Mouse (Mus musculus) pancreas, adult 10 weeks (tissue): ENCODE results near the gene Slc44a5. TPM values are rescaled to one million over a fixed set of nuclear protein-coding genes. Genes with fewer than 3 reads are reported as not detected.

Experiments
- polyA plus RNA-seq: library from polyadenylated mRNA; stranded (reverse); fragments of 350-450 nt; fragmentation: Illumina TruSeq; extraction: RNeasy Lipid Tissue Mini Kit (QIAGEN cat#74804); gene quantifications from one replicate; pipeline ENCODE4 v1.2.3, GENCODE M21; 2015; ENCODE audit warnings: low read depth, low replicate concordance; ENCODE audit not compliant: insufficient read depth

The Slc44a5 gene
- not detected for polyA plus RNA-seq

GRCm38 (mm10) chr3:153973171-153973948, at the start of gene Slc44a5:
Gene Slc44a5, plus strand, starts transcription at chr3:153973436.

GRCm38 (mm10) chr3:153944335-153944990, 28.8 kb upstream of the Slc44a5 start, which contains the start of gene Acadm:
Gene Acadm, minus strand, starts transcription at chr3:153944632.

Other genes starting within 250 kb of the Slc44a5 start
- 1.3 TPM for gene St6galnac3, start 248.3 kb upstream of the Slc44a5 start, polyA plus RNA-seq
- not detected for gene Asb17, start 129.2 kb upstream of the Slc44a5 start, polyA plus RNA-seq
- gene Msh4, start 67.3 kb upstream of the Slc44a5 start, polyA plus RNA-seq = not detected
- gene Rabggtb, start 60.4 kb upstream of the Slc44a5 start, polyA plus RNA-seq = 27.1 TPM
- 19.4 TPM for gene Acadm, start 28.8 kb upstream of the Slc44a5 start, polyA plus RNA-seq